Mouse (Mus musculus): ENCODE results near the gene Arhgap35.
"Not testable (repeated sequence)": the region's sequence is repeated elsewhere in the genome, so short reads cannot be mapped to it uniquely, and the experiment has no call there.

Arhgap35 gene

GRCm38 (mm10) chr7:16606808-16607207 is 8.0 kb downstream of the Arhgap35 start:
- not testable (repeated sequence) for DNase-seq (ENCODE audit: low read depth, low spot score)

GRCm38 (mm10) chr7:16604141-16604540 is 10.7 kb downstream of the Arhgap35 start:
- DNase-seq (ENCODE audit: low read depth, low spot score), result no peak

GRCm38 (mm10) chr7:16601683-16602102 is 13.1 kb downstream of the Arhgap35 start:
- no peak for DNase-seq (ENCODE audit: low read depth, low spot score)

DNA sequence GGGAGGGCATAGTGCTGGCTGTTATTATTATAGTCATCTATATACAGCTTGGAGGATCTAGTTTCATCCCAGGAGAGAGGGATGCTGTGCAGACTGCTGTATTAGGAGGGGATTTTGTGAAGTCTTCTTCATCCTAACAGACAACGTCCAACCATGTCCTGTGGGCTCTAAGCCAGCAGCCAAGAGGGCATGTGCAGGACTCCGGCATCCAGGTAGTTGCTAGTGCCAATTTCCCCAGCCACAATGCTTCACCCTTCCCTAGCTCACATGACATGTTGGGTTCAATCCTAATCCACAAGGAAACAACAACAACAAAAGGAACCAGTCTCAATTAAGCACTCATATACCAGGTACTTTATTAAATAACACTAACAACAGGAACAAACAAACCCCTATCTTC is 15.8 kb downstream of the Arhgap35 start:
- DNase-seq (ENCODE audit: low read depth, low spot score), result no peak

DNA sequence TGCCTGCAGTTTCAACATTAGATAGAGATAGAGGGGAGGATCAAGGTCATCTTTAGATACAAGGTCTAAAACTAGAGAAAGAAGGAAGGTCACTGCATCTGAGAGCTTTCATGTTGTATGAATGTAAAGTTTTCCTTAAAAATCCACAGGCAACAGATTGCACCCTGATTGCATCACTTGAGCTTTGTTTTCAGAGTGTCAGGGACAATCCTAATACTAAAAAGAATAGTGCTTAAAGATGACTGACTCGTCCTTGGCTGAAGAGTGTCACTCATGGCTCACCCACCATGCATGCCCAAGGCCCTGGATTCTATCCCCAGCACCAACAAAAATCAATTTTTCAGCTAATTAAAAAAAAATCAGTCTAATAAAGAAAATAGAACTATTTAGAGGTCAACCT is 23.5 kb downstream of the Arhgap35 start:
- DNase-seq (ENCODE audit: low read depth, low spot score), result no peak

DNA sequence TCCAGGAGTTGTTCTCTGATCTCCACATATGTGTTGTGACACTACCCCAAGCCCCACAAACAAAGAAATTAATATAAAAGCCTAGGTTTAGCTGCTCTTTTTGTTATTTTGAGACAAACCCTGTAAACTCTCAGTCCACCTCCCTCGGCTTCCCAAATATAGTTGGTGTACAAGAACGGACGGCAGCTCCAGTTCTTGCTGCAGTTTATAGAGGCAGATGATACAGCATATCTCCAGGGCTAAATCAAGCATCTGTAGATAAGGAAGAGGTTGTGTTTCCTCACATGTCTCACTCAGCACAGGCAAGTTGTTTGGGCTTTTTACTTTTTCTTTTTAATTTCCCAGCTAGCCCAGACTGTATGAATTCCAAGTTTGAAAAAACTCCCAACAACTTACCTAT is 27.1 kb downstream of the Arhgap35 start:
- no peak for DNase-seq (ENCODE audit: low read depth, low spot score)

DNA sequence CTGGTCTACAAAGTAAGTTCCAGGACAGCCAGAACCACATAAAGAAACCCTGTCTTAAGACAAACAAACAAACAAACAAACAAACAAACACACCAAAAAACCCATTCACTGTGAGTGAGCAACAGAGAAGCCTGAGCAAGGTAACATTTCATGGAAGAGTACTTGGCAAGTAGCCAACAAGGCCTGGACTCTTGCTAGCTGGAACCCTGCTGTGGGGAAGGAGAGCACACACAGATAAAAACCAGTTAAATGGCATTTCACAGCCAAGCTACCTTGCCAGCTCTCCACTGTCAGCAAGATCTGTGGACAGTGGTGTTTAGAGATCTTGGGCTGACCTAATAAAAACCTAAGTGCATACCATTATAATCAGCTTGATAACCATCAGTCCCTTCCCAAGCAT is 30.4 kb downstream of the Arhgap35 start:
- DNase-seq (ENCODE audit: low read depth, low spot score), result no peak

DNA sequence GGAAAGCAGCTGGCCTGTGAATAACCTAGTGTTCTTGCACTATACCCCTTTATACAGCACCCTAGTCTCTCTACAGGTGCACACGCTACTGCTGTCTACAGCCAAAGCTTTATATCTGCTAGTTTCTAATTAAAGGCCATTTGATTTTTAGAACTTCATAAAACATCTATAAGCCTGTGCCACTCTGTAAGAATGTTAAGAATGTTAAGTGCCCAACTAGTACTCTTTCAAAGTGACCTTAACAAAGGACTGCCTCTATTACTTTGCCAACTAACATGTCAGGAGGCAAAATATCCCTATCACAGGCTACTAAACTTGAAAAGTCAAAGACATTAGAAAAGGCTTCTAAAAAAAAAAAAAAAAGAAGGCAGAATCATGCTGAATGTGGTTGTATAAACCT is 31.0 kb downstream of the Arhgap35 start:
- no peak for DNase-seq (ENCODE audit: low read depth, low spot score)

DNA sequence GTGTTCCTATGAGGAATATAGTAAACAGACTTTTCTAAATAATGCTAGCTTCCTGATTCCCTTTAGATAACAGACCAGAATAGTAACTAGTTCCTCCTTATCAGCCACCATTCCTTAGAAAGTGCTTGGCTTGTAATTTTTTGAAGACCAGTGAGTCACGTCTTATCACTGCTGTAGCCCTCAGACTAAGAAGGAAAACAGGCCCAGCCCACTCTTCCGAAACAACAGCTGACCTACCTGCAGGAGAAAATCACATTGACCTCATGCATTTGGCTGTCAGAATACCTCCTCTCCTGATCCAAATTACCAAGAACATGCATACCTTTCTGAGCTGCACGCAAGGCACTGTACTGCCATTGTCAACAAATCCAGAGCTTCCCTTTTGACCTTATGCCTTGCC is 32.5 kb downstream of the Arhgap35 start:
- no peak for DNase-seq (ENCODE audit: low read depth, low spot score)

DNA sequence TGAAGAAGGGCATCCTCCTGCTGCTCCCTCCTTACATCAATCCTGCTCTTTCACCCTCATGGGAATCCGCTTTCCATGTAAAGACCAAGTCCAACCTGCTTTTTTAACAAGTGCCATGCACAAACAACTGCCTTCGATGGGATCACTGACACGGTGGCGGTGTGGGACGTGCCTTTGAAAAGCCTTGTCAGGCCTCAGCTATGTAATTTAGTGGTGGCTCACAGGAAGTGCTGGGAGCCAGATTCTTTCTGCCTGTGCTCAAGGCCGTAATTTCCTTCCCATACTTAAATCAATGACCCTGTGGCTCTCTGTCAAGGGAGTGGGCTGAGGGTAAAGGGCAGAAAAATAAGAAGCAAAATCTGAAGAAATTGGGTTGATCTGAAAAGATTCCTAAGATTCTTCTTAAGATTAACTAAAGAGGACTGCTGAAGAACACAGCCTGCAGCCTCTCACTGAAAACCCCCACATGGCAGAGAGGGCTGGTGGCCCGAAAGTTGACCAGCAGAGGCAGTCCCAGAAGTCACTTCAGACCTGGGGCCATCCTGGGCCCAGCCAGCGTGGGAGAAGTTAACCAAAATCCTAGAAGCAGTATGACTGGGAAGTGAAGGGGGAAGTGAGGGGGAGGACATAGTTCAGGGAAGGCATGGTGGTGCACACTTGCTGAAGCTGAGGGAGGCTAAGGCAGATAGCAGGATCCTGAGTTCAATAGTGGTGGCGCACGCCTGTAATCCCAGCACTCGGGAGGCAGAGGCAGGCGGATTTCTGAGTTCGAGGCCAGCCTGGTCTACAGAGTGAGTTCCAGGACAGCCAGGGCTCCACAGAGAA is 33.3 kb downstream of the Arhgap35 start:
- DNase-seq (ENCODE audit: low read depth, low spot score), result no peak

GRCm38 (mm10) chr7:16576719-16577118 is 38.1 kb downstream of the Arhgap35 start:
- no peak for DNase-seq (ENCODE audit: low read depth, low spot score)

DNA sequence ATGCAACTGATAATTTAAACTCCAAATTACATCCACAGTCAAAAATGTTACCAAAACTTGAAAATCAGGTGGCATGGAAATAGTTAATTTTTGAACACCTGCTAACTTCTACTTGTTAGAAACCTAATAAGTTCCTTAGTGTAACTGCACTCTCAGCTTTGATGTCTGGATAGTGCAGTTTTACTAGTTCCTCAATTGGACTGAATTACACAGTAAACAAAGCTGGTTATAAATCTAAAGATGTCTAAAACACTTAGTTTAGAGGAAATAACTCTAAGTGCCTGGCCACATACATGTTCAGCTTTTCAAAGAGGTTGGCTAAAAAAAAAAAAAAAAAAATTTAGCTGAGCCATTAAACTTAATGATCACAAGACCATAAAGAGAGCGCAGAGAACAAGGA is 43.6 kb downstream of the Arhgap35 start:
- no peak for DNase-seq (ENCODE audit: low read depth, low spot score)

DNA sequence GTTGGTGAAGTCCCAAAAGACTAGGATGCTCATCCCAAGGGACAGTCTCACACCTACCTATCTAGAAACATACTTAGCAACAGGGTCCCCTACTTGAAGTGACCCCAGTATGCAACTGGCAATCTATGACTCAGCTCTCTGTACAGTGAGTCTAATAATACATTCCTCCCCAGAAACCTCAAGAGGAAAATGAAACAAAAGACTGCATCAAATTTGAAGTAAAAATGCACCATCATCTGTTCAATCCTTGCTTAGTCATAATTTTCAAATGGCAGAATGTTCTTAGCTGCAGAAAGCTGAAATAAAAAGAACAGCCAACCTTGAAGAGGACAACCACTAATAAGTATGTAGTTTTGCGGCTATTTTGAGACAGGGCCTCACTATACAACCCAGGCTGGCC is 44.1 kb downstream of the Arhgap35 start:
- no peak for DNase-seq (ENCODE audit: low read depth, low spot score)

DNA sequence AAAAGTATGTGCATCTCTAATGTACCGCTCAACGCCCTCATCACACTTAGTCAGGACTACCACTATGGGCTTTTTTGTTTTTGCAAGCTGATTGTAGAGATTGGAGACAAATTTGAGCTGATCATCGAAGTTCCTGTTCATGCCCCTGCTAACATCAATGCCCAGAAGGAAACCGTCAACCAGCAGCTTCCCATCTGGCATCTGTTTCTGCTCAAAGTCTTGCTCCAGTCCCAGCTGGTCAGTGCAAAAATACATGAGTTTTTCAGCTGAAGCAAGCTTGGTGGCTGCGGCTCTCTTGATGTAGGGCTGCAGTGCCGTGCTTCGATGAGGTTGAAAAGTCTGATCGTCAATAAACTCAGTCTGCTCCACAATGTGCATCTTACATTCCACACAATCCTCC is 50.3 kb downstream of the Arhgap35 start:
- no peak for DNase-seq (ENCODE audit: low read depth, low spot score)

GRCm38 (mm10) chr7:16557783-16558538 is 56.8 kb downstream of the Arhgap35 start:
- DNase-seq (ENCODE audit: low read depth, low spot score), result no peak

DNA sequence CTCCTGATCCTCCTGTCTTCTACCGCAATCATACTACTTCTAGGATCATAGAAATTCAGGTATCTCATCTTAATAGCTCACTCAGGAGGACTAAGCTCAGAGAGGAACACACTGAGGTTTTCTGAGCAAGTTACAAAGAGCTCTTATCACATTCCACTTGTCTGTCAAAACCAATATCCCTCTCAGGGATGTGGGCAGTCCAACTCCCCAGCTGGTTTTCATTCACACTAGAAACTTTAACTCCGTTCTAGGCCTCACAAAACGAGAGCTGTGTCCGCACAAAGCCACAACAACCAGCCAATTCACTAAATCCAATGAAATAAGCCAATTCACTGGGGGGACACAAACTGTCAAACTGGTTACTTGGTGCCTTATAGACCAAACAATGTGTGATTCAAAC is 57.5 kb downstream of the Arhgap35 start:
- DNase-seq (ENCODE audit: low read depth, low spot score), result no peak

- no peak for DNase-seq (ENCODE audit: low read depth, low spot score)
These were observed 60.6 kb downstream of the Arhgap35 start for GRCm38 (mm10) chr7:16554215-16554614.

GRCm38 (mm10) chr7:16551581-16551980 is 63.2 kb downstream of the Arhgap35 start:
- no peak for DNase-seq (ENCODE audit: low read depth, low spot score)

DNA sequence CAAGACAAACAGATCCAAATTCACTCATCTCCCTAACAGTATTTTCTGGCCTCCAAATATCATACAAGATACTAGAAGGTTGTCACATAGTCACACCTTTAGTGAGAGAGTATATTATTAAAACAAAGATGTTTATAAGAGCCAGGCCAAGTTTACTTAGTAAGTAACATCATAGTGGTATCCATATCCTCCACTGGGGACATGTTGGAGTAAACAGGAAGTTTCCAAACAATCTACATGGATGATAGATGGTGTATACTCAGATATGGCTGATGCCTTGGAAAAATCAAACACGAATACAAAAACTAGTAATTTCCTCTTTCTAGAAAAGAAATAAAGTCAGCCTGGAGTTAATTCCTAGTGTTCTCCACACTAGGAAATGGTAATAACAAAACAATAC is 65.5 kb downstream of the Arhgap35 start:
- no peak for DNase-seq (ENCODE audit: low read depth, low spot score)

DNA sequence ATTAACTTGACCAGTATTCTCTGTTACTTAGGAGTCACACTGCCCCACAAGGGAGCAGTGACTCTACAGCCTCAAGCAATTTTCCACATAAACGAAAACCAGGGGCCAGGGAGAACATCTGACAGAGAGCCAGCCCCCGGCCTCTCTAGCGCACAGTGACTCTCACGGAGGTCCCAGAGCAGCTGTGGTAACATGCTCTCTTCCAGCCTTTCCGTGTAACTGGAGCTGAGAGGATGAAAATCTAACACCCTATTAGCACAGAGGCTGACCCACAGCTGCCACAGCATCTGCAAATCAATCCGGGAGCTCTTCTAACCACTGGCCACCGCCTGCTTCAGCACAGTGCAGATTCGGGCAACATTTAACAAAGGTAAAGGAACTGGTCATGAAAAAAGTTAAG is 70.0 kb downstream of the Arhgap35 start:
- DNase-seq (ENCODE audit: low read depth, low spot score), result no peak

DNA sequence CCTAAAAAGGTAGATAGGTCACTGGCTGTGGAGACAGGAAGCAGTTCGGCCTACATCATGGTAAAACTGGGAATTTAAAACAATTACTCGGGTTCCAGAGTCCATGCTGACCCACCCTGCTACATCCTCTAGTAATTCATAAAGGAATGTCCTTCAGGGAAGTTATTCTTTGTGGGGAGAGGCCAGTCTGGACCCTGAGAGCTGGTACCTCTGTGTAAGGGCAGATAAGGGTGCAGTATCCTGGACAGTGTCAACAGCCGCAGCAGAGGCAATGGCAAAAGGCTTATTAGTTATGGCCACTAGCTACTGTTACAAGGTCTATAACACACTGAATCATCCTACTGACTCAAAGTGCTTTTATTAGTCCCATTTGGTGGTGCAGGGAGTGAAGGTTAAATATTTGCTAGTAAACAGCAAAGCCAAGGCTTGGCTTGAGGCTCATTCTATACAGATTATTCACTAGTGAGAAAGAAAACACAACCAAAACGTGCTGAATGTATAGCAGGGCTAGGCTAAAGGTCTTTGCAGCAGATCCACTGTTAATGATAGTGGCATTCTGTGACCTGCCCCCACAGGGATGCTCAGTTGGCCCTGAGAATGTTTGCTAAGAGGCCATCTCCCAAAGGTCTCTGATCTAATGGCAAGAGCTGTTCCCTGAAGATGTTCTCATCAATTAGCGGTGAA is 77.4 kb downstream of the Arhgap35 start:
- DNase-seq (ENCODE audit: low read depth, low spot score), result no peak

DNA sequence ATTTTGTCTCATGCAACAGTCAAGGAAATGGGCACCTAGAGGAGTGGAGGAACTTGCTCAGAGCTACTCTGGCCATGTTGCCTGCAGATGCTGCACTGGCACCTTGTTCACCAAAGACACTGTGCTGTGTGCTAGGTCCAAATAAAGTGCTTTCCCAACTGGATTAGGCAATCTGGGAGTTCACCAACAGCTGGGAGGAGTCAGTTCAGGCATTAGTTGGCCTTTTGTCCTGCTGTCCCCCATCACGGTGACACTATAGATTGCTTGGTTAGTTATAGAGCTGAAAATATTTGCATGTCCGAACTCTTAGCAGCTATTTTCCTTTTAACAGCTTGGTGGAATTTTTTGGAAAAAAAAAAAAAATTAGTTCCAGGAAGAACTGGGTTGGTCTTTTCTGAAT is 88.8 kb downstream of the Arhgap35 start:
- DNase-seq (ENCODE audit: low read depth, low spot score), result no peak

GRCm38 (mm10) chr7:16525448-16525847 is 89.3 kb downstream of the Arhgap35 start:
- DNase-seq (ENCODE audit: low read depth, low spot score), result no peak
